Mouse (Mus musculus): ENCODE results near the gene Mns1.

DNA sequence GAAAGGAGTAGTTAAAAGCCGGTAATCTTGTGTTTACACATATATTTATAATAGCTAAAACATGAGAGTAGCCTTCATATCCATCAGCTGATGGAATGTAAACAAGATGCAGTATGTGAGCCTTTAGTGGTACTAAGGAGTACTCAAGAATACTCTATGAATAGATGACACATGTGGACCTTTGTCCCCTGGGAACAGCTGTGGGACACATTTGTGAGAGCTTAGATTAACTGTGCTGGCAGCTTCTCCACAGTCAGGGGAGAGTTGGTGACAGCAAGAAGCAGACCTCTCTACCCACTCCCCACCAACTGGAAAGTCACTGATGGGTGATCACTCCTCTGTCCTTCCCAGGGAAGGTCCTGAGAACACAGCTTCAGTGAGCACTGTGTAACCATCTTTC is 12.6 kb downstream of the Mns1 start:
- no peak for TF ChIP-seq CTCF (IDR thresholded peaks at IDR 0.05)
- no peak for TF ChIP-seq EP300 (IDR thresholded peaks at IDR 0.05)

All from lung, postnatal 0 days (tissue).